Mouse (Mus musculus): Measurements from ENCODE around the gene Arhgef28. TPM values are rescaled to one million over a fixed set of nuclear protein-coding genes. Genes with fewer than 3 reads are reported as not detected.

The Arhgef28 gene
- polyA plus RNA-seq, 1 experiment: 3.3 TPM

DNA sequence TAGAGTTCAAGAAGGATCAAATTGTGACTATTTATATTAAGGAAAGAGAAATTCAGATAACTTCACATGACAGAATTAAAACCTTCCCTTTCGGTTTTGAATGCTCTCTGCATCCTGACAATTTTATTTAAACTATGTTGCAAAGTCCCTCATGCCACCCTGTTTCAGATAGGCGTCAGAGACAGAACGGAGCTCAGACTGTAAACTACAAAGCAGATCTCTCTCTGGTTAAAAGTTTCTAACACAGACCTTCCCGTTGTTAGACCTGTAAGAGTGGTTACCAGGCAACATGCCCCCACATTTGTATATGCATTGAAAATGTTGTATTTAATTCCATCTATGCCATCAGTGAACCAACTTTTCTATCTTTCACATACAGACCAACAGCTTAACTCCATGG, 246.1 kb downstream of the Arhgef28 start:
- TF ChIP-seq CTCF (IDR thresholded peaks at IDR 0.05; ENCODE audit: extremely low read depth, insufficient read length, insufficient replicate concordance, low read depth, low read length) (no peak), POLR2A (IDR thresholded peaks at IDR 0.05; ENCODE audit: low read depth, low read length) (no peak)
- H3K4me3 ChIP-seq (ENCODE audit: low read depth, low read length): no peak overlapping the region
- WGBS: 78% methylated on average over 4 of the region's 4 CpGs

GRCm38 (mm10) chr13:97959394-97959888, 246.8 kb downstream of the Arhgef28 start:
- no peak for TF ChIP-seq CTCF (IDR thresholded peaks at IDR 0.05; ENCODE audit: extremely low read depth, insufficient read length, insufficient replicate concordance, low read depth, low read length)
- TF ChIP-seq POLR2A (IDR thresholded peaks at IDR 0.05; ENCODE audit: low read depth, low read length): no peak
- 62% methylated on average over 7 of the region's 7 CpGs for WGBS
- H3K36me3 ChIP-seq (ENCODE audit: control insufficient read depth, insufficient read depth, low read length): no peaks in the 10 kb centered on the region; the same call in 1 of the 2 replicates

More for the DNA sequence above, 246.1 kb downstream of the Arhgef28 start:
- no peaks in the 10 kb centered on the region for H3K27me3 ChIP-seq (ENCODE audit: control insufficient read depth, insufficient read depth, low read length)
- no peaks in the 10 kb centered on the region; the same call in 1 of the 2 replicates for H3K36me3 ChIP-seq (ENCODE audit: control insufficient read depth, insufficient read depth, low read length)
- no peak overlapping the region for H3K27ac ChIP-seq (ENCODE audit: insufficient read depth, low read depth, low read length)
- no peaks in the 10 kb centered on the region for H3K4me1 ChIP-seq (ENCODE audit: control insufficient read depth, insufficient read depth, insufficient read length, low read length)

DNA sequence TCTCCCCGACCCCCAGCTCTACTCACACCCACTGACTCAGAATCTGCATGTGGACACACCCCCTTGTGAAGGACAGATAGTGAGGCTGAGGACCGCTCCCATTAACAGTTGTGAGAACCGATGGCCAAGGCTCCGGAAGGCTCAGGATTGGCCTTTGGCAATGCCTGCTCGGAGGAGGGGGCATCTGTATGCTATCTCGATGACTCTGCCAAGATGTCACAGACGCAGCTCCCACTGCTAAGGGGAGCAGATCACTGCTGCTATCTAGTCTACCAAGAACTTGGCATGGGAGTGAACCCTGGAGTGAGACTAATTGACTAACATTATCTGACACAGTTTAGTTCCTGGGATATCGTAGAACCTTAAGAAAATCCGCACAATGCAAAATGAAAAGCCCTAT, 250.5 kb downstream of the Arhgef28 start:
- no peak for TF ChIP-seq CTCF (IDR thresholded peaks at IDR 0.05; ENCODE audit: extremely low read depth, insufficient read length, insufficient replicate concordance, low read depth, low read length)
- H3K4me1 ChIP-seq (ENCODE audit: control insufficient read depth, insufficient read depth, insufficient read length, low read length): no peaks in the 10 kb centered on the region

More at GRCm38 (mm10) chr13:97959394-97959888, 246.8 kb downstream of the Arhgef28 start:
- Histone ChIP-seq H3K4me1 (ENCODE audit: control insufficient read depth, insufficient read depth, insufficient read length, low read length) (no peaks in the 10 kb centered on the region), H3K4me3 (ENCODE audit: low read depth, low read length) (no peak overlapping the region), H3K27me3 (ENCODE audit: control insufficient read depth, insufficient read depth, low read length) (no peaks in the 10 kb centered on the region), H3K27ac (ENCODE audit: insufficient read depth, low read depth, low read length) (no peak overlapping the region)

DNA sequence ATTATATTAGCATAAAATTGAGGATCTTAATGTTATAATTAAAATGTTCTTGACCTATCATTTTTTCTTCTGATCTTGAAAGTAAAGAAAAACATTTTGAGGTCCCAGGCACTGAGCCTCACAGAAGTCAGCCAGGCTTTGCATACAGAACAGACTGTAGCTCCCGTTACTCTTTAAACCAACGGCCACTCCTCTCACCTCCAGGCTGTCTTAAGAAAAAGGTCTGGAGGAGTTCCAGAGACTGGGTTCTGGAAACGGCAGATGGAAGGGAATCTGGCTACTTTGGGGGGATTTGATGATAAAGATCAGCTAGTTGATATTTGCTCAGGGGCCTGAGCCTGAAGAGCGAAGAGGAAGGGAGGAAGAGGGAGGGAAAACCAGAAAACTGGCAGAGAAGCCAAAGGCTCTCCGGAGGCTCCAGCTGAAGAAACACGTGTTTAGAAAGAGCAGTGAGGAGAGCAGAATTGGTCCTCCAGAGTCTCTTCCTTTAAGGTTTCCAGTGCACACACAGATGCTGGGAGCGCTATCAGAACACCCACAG, 251.2 kb downstream of the Arhgef28 start:
- TF ChIP-seq CTCF (IDR thresholded peaks at IDR 0.05; ENCODE audit: extremely low read depth, insufficient read length, insufficient replicate concordance, low read depth, low read length): no peak
- TF ChIP-seq POLR2A (IDR thresholded peaks at IDR 0.05; ENCODE audit: low read depth, low read length): no peak
- no peaks in the 10 kb centered on the region for H3K4me1 ChIP-seq (ENCODE audit: control insufficient read depth, insufficient read depth, insufficient read length, low read length)
- 66% methylated on average over 7 of the region's 7 CpGs for WGBS
- H3K4me3 ChIP-seq (ENCODE audit: low read depth, low read length): no peak overlapping the region
- H3K27me3 ChIP-seq (ENCODE audit: control insufficient read depth, insufficient read depth, low read length): no peaks in the 10 kb centered on the region
- no peak overlapping the region for H3K27ac ChIP-seq (ENCODE audit: insufficient read depth, low read depth, low read length)
- H3K36me3 ChIP-seq (ENCODE audit: control insufficient read depth, insufficient read depth, low read length): peaks cover 2% of the 10 kb centered on the region; the same call in 1 of the 2 replicates

More for the DNA sequence above, 250.5 kb downstream of the Arhgef28 start:
- Histone ChIP-seq H3K27me3 (ENCODE audit: control insufficient read depth, insufficient read depth, low read length) (no peaks in the 10 kb centered on the region), H3K36me3 (ENCODE audit: control insufficient read depth, insufficient read depth, low read length) (peaks cover 2% of the 10 kb centered on the region; the same call in 1 of the 2 replicates), H3K27ac (ENCODE audit: insufficient read depth, low read depth, low read length) (no peak overlapping the region), H3K4me3 (ENCODE audit: low read depth, low read length) (no peak overlapping the region)
- 74% methylated on average over 9 of the region's 9 CpGs for WGBS

GRCm38 (mm10) chr13:97954051-97954450, 252.2 kb downstream of the Arhgef28 start:
- WGBS: 89% methylated on average over 6 of the region's 6 CpGs
- H3K27me3 ChIP-seq (ENCODE audit: control insufficient read depth, insufficient read depth, low read length): no peaks in the 10 kb centered on the region

GRCm38 (mm10) chr13:97953526-97953925, 252.7 kb downstream of the Arhgef28 start:
- TF ChIP-seq POLR2A (IDR thresholded peaks at IDR 0.05; ENCODE audit: low read depth, low read length) (no peak), CTCF (IDR thresholded peaks at IDR 0.05; ENCODE audit: extremely low read depth, insufficient read length, insufficient replicate concordance, low read depth, low read length) (no peak)
- Histone ChIP-seq H3K4me1 (ENCODE audit: control insufficient read depth, insufficient read depth, insufficient read length, low read length) (no peaks in the 10 kb centered on the region), H3K27ac (ENCODE audit: insufficient read depth, low read depth, low read length) (no peak overlapping the region), H3K36me3 (ENCODE audit: control insufficient read depth, insufficient read depth, low read length) (peaks cover 2% of the 10 kb centered on the region; the same call in 1 of the 2 replicates), H3K27me3 (ENCODE audit: control insufficient read depth, insufficient read depth, low read length) (no peaks in the 10 kb centered on the region), H3K4me3 (ENCODE audit: low read depth, low read length) (no peak overlapping the region)
- 92% methylated on average over 19 of the region's 19 CpGs for WGBS

More at GRCm38 (mm10) chr13:97954051-97954450, 252.2 kb downstream of the Arhgef28 start:
- H3K4me3 ChIP-seq (ENCODE audit: low read depth, low read length): no peak overlapping the region
- H3K27ac ChIP-seq (ENCODE audit: insufficient read depth, low read depth, low read length): no peak overlapping the region
- no peak for TF ChIP-seq CTCF (IDR thresholded peaks at IDR 0.05; ENCODE audit: extremely low read depth, insufficient read length, insufficient replicate concordance, low read depth, low read length)
- TF ChIP-seq POLR2A (IDR thresholded peaks at IDR 0.05; ENCODE audit: low read depth, low read length): no peak
- no peaks in the 10 kb centered on the region for H3K4me1 ChIP-seq (ENCODE audit: control insufficient read depth, insufficient read depth, insufficient read length, low read length)
- H3K36me3 ChIP-seq (ENCODE audit: control insufficient read depth, insufficient read depth, low read length): peaks cover 2% of the 10 kb centered on the region; the same call in 1 of the 2 replicates

GRCm38 (mm10) chr13:97948856-97949255, 257.4 kb downstream of the Arhgef28 start:
- 88% methylated on average over 6 of the region's 6 CpGs for WGBS
- TF ChIP-seq POLR2A (IDR thresholded peaks at IDR 0.05; ENCODE audit: low read depth, low read length): no peak
- TF ChIP-seq CTCF (IDR thresholded peaks at IDR 0.05; ENCODE audit: extremely low read depth, insufficient read length, insufficient replicate concordance, low read depth, low read length): no peak
- H3K27me3 ChIP-seq (ENCODE audit: control insufficient read depth, insufficient read depth, low read length): no peaks in the 10 kb centered on the region
- H3K36me3 ChIP-seq (ENCODE audit: control insufficient read depth, insufficient read depth, low read length): peaks cover 4% of the 10 kb centered on the region; the same call in 1 of the 2 replicates
- peaks cover 17% of the 10 kb centered on the region; the same call in 1 of the 2 replicates for H3K4me1 ChIP-seq (ENCODE audit: control insufficient read depth, insufficient read depth, insufficient read length, low read length)
- no peak overlapping the region for H3K4me3 ChIP-seq (ENCODE audit: low read depth, low read length)
- H3K27ac ChIP-seq (ENCODE audit: insufficient read depth, low read depth, low read length): no peak overlapping the region
